Mouse (Mus musculus) liver, embryonic 11.5 days (tissue): ENCODE measurements around the gene Galnt9. TPM values are rescaled to one million over a fixed set of nuclear protein-coding genes. Genes with fewer than 3 reads are reported as not detected.

Source experiments
- ATAC-seq: fragments of 200-750 bp; cut with Nextera tagmentation; replicated peaks from 2 replicates; pipeline ENCODE4 v1.8.0; 2017; ENCODE audit warnings: moderate number of reproducible peaks, mild to moderate bottlenecking, moderate TSS enrichment, moderate library complexity; ENCODE audit not compliant: low FRiP score
- DNase-seq: peaks from one replicate; pipeline ENCODE4 v3.0.0-alpha.2; 2017; ENCODE audit warnings: low spot score
- H3K27ac ChIP-seq: fragments of 300-500 bp; sonication (generic); 2 replicates; pipeline ENCODE4 v1.5.1; 2014; ENCODE audit warnings: mild to moderate bottlenecking, low read depth, low read length, control low read depth
- H3K27me3 ChIP-seq: fragments of 300-500 bp; sonication (generic); replicated peaks from 2 replicates; pipeline ENCODE4 v1.6.1; 2014; ENCODE audit warnings: low read length, mixed read lengths; ENCODE audit not compliant: control insufficient read depth, insufficient read depth
- H3K36me3 ChIP-seq: fragments of 300-500 bp; sonication (generic); 2 replicates; pipeline ENCODE4 v1.6.1; 2014; ENCODE audit warnings: mild to moderate bottlenecking, low read length, moderate library complexity, mixed read lengths; ENCODE audit not compliant: control insufficient read depth, insufficient read depth
- H3K4me1 ChIP-seq: fragments of 300-500 bp; sonication (generic); replicated peaks from 2 replicates; pipeline ENCODE4 v1.6.1; 2014; ENCODE audit warnings: low read length, mixed read lengths; ENCODE audit not compliant: control insufficient read depth, insufficient read depth
- H3K4me2 ChIP-seq: fragments of 300-500 bp; sonication (generic); 2 replicates; pipeline ENCODE4 v1.6.1; 2014; ENCODE audit warnings: mild to moderate bottlenecking, control low read depth, moderate library complexity
- H3K4me3 ChIP-seq: fragments of 300-500 bp; sonication (generic); 2 replicates; pipeline ENCODE4 v1.5.1; 2014; ENCODE audit warnings: low read depth, low read length, control low read depth
- H3K9ac ChIP-seq: fragments of 300-500 bp; sonication (generic); 2 replicates; pipeline ENCODE4 v1.6.1; 2014; ENCODE audit warnings: low read depth, low read length, control low read depth
- H3K9me3 ChIP-seq: fragments of 300-500 bp; sonication (generic); 2 replicates; pipeline ENCODE4 v1.6.1; 2016; ENCODE audit warnings: low read length, inconsistent platforms, mixed read lengths; ENCODE audit not compliant: control insufficient read depth
- WGBS: fragments of 180-500 bp; shearing (Covaris S2); extraction: QIAGEN DNeasy Blood & Tissue Kit; methylation state at CpG from one replicate; pipeline ENCODE4 v1.1.7; 2014; 5-methylcytosine and 5-hydroxymethylcytosine counted together
- polyA plus RNA-seq: library from polyadenylated mRNA; unstranded; fragments of >200 nt; fragmentation: Nextera tagmentation; extraction: Ambion mirVana; gene quantifications from 2 replicates; pipeline ENCODE4 v1.2.1, GENCODE M21; 2014

The Galnt9 gene
- polyA plus RNA-seq, 1 experiment from 2014 or later = 0.07 TPM

DNA sequence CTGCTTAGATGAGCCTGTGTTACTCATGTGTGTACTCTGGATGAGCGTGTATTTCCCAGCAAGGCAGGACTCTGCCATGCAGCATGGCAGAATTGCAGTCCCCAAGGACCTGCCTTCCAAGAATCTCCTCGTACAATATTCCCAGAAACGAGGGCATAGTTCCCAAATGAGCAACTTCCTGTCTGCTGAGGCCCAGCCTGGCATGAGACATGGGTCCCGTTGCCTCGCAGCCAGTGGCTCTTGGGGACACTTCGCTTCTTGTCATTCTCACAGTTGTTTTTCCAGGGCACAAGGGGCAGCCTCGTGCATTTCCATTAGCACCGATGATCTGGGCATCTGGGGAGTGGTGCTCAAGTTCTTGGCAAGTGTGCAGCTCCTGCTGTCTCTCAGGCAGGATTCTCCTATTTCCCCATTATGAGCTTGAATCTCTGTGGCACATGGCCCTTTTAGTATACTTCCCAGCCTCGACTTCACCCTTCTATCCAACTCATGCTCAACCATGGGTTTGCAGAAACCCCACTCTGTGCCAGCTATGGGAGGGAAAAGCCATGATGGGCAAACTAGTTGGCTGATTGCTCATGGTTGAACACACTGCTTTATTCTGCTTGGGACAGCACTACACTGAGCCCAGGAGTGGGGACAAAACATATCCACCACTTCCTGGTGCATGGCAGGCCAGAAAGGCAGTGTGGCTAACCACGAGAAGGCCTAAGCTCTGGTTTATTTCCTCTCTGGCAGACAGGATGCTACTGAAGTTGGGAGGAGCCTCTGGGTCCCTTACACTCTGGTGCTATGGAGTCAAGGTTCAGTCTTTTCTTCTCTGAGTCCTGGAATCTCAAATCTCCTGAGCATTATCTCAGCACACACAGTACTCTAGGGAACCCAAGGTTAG, 38.7 kb downstream of the Galnt9 start:
- Histone ChIP-seq H3K27ac (no peak overlapping the region), H3K9me3 (no peaks in the 10 kb centered on the region), H3K4me1 (no peaks in the 10 kb centered on the region), H3K9ac (no peak overlapping the region), H3K4me2 (no peak overlapping the region), H3K4me3 (no peak overlapping the region), H3K27me3 (no peaks in the 10 kb centered on the region), H3K36me3 (no peaks in the 10 kb centered on the region)
- ATAC-seq = no peak
- no peak for DNase-seq
- WGBS = 61% methylated on average over 10 of the region's 10 CpGs

DNA sequence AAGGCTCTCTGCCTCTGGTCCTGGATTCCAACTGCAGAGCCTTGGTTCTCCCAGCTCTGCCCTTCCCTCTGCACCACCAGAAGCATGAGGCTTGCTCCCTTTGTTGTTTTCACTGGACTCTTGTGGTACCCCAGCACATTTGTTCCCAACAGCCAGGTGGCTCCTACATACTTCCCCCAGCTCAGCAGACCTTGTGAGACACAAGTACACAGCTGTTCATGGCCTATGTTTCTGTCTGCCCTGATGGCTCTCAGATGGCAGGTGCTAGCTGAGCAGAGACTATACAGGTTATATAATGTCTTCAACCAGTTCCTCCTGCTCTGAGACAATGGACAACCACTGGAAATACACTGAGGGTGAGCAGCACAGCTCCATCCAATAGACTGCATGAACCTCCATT, 43.3 kb downstream of the Galnt9 start:
- H3K4me3 ChIP-seq = no peak overlapping the region
- H3K27ac ChIP-seq = no peak overlapping the region
- DNase-seq (no peak), ATAC-seq (no peak)
- H3K36me3 ChIP-seq = no peaks in the 10 kb centered on the region
- no peaks in the 10 kb centered on the region for H3K27me3 ChIP-seq
- no peak overlapping the region for H3K9ac ChIP-seq
- no peak overlapping the region for H3K4me2 ChIP-seq
- no peaks in the 10 kb centered on the region for H3K9me3 ChIP-seq
- H3K4me1 ChIP-seq = no peaks in the 10 kb centered on the region

DNA sequence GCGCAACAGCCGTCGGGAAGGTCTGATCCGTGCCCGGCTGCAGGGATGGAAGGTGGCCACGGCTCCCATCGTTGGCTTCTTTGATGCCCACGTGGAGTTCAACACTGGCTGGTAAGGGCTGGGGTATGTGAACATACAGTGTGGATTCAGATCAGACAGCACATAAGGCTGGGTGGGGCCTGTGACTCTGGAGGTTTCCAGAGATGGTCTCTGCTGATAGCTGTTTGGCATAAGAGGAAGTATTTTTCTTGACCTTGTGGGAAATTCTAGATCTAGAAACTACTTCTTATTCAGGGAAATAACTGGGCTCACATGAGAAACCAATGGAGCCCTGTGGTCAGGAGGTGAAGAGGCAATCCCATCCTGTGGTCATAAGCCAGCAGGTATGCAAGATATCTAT, 45.7 kb downstream of the Galnt9 start:
- no peak overlapping the region for H3K4me3 ChIP-seq
- no peaks in the 10 kb centered on the region for H3K27me3 ChIP-seq
- H3K9me3 ChIP-seq = no peaks in the 10 kb centered on the region
- 88% methylated on average over 8 of the region's 8 CpGs for WGBS
- no peaks in the 10 kb centered on the region for H3K36me3 ChIP-seq
- ATAC-seq (no peak), DNase-seq (no peak)
- H3K4me2 ChIP-seq = no peak overlapping the region
- H3K4me1 ChIP-seq = no peaks in the 10 kb centered on the region
- H3K9ac ChIP-seq = no peak overlapping the region
- H3K27ac ChIP-seq = no peak overlapping the region

DNA sequence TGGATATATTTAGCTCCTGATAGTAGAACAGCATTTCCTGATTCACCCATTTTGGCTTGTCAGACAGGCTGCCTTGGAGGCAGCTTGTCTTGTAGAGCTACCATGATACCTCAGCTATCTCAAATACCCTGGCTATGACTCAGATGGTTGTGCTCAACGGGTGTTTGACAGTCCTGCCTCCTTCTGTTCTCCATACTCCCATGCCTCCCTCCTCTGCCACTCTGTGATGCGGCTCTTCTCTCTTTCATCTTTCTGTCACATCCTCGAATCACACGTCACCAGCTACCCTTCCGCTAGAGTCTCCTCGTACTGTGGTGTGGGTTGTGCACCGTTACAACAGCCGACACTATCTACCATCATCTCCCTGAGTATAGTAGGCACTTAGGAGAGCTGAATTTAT, 50.3 kb downstream of the Galnt9 start:
- Histone ChIP-seq H3K9me3 (no peaks in the 10 kb centered on the region), H3K9ac (no peak overlapping the region), H3K4me1 (no peaks in the 10 kb centered on the region), H3K36me3 (no peaks in the 10 kb centered on the region), H3K4me3 (no peak overlapping the region), H3K4me2 (no peak overlapping the region), H3K27me3 (no peaks in the 10 kb centered on the region), H3K27ac (no peak overlapping the region)
- 76% methylated on average over 8 of the region's 8 CpGs for WGBS
- ATAC-seq (no peak), DNase-seq (no peak)

DNA sequence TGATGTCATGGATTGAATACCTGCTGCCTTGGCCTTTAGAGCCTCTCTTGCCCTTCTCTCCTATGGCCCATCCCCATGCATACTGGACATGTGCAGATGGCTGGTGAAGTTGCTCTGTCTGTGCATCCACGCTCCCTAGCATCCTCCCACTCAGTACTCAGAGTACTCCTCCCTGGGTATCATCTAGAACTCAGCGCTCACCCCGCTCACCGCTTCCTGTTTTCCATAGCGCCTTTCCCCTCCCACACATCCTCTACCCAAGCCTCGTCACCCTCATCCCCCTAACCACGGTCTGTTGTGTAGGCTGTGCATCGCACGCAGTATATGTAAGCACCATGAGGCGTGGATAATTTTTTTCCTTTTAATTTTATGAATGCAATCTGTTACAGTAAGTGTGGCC, 51.2 kb downstream of the Galnt9 start:
- Histone ChIP-seq H3K27me3 (no peaks in the 10 kb centered on the region), H3K9me3 (no peaks in the 10 kb centered on the region), H3K4me3 (no peak overlapping the region), H3K36me3 (no peaks in the 10 kb centered on the region), H3K9ac (no peak overlapping the region), H3K27ac (no peak overlapping the region), H3K4me2 (no peak overlapping the region), H3K4me1 (no peaks in the 10 kb centered on the region)
- DNase-seq (no peak), ATAC-seq (no peak)
- WGBS = 75% methylated on average over 10 of the region's 10 CpGs

DNA sequence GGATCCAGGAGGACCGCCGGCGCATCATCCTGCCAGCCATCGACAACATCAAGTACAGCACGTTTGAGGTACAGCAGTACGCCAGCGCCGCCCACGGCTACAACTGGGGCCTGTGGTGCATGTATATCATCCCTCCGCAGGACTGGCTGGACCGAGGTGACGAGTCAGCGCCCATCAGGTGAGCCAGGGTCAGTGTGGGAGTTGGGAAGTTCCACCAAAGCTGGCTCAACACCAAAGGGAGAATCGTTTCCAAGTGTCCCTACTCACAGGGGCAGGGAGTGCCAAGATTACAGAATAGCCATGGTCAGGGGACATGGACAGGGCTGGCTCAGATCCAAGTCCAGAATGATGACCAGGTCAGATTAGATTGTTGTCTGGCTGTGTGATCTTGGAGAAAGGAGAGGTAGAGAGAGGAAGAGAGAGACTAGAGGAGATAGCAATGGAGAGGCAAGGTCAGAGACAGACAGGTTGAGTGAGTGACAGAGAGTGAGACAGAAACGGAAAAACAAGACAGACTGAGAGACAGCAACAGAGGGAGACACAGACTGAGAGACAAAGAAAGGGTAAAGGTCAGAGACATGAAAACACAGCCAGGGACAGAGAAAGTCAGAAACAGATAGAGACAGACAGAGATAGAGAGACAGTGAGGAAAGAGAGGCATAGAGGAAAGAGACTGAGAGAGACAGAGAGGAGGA, 52.1 kb downstream of the Galnt9 start:
- H3K9ac ChIP-seq = no peak overlapping the region
- H3K27me3 ChIP-seq = no peaks in the 10 kb centered on the region
- WGBS = 83% methylated on average over 15 of the region's 15 CpGs

DNA sequence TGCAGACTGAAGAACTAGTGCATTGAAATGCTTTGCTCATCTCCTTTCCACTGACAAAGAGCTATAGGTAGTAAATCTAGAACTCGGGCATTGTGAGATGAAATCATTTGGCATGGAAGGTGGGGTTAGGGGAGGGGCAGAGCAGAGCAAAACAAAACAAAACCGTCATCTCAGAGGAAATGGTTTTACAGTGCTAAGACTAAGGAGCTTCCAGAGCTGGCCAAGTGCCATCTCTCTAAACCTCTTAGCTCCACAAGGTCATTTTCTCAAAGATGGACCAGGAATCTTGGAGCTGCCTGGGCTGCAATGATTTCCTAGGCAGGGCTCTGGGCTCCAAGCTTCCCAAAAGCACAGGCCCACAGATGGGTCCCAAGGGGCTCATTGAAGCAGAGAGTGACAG, 53.3 kb downstream of the Galnt9 start:
- H3K36me3 ChIP-seq = no peaks in the 10 kb centered on the region
- WGBS = 53% methylated on average over 2 of the region's 2 CpGs
- H3K9ac ChIP-seq = no peak overlapping the region
- no peaks in the 10 kb centered on the region for H3K27me3 ChIP-seq
- H3K4me2 ChIP-seq = no peak overlapping the region
- H3K27ac ChIP-seq = no peak overlapping the region
- no peak overlapping the region for H3K4me3 ChIP-seq
- no peaks in the 10 kb centered on the region for H3K4me1 ChIP-seq
- no peaks in the 10 kb centered on the region for H3K9me3 ChIP-seq
- ATAC-seq (no peak), DNase-seq (no peak)

More for the DNA sequence above, 52.1 kb downstream of the Galnt9 start:
- H3K27ac ChIP-seq = no peak overlapping the region
- no peaks in the 10 kb centered on the region for H3K36me3 ChIP-seq
- H3K4me2 ChIP-seq = no peak overlapping the region
- ATAC-seq (no peak), DNase-seq (no peak)
- no peaks in the 10 kb centered on the region for H3K4me1 ChIP-seq
- no peak overlapping the region for H3K4me3 ChIP-seq
- no peaks in the 10 kb centered on the region for H3K9me3 ChIP-seq

DNA sequence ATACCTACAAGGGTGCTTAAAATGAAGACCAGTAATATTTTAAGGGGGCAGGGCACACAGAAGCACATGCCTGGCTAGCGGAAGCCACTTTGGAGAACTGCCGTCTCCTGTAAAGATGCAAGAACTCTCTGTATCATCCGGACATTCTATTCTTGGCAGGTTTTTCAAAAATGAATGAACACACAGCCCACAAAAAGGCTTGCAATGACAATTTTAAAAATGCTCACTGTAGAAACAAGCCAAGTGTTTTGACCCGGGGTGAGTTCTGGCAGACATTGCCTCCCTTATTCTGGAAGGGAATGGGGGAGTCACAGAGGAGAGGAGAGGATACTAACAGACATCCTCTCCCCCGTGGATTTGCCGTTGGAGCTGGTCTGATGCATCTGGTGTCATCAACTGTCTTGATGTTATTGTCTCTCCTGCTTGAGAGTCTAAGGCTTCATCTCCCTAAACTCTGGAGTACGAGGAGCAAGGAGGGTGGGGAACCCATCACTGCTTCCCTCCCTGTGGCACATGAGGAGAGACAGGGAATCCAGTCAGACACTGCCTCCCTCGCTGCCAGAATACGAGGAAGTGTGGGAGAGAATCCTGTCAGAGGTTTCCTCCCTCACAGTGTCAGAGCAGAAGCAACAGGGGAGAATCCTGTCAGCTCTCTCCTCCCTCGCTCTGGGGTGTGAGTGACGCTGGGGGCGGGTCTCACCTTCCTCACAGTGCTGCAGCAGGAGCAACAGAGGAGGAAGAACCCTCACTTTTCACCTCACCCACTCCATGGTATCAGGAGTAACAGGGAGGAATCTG, 54.3 kb downstream of the Galnt9 start:
- Histone ChIP-seq H3K4me1 (no peaks in the 10 kb centered on the region), H3K9ac (no peak overlapping the region), H3K27ac (no peak overlapping the region), H3K27me3 (no peaks in the 10 kb centered on the region), H3K4me2 (no peak overlapping the region), H3K4me3 (no peak overlapping the region), H3K36me3 (no peaks in the 10 kb centered on the region), H3K9me3 (no peaks in the 10 kb centered on the region)
- DNase-seq = no peak
- ATAC-seq = no peak
- 28% methylated on average over 12 of the region's 12 CpGs for WGBS
